Mouse (Mus musculus) embryonic stem cell, embryonic (primary cell): ENCODE results near the gene Il11ra1.

Source experiments
- CTCF ChIA-PET, 4 experiments: fragments of 300-600 bp in 2 of 4; fragments of 350-600 bp in 2 of 4; sonication (Branson Sonifier 250); formaldehyde crosslinking; loops; one replicate each; lab custom pipeline; 2022; ENCODE audit warnings: inconsistent platforms in 2 of 4; lab: Charles Lee
- POLR2A ChIA-PET, 4 experiments: fragments of 300-600 bp in 2 of 4; fragments of 350-600 bp in 2 of 4; sonication (Branson Sonifier 250); formaldehyde crosslinking; loops; one replicate each; lab custom pipeline; 2022; ENCODE audit warnings: antibody characterized with exemption in 4 of 4, inconsistent platforms in 1 of 4; lab: Charles Lee

Il11ra1 gene

DNA sequence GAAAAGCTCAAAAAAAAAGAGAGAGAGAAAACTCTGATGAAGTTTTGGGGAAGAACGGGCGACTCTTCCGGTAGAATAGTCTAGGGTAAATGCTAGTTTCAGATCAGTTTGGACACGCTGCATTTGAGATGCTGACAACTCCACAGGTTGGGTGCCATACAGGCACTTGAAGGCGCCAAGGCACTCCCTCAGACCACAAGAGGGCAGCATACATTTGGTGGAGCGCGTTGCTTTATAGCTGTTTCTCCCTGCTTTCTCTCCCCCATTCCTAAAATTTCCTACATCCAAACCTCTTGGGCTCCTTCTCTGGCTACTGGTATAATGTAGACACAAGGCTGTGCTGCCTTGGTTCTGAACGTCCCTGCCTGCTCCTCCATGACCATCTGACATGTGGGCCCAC, 14.5 kb downstream of the Il11ra1 start:
- POLR2A ChIA-PET = interaction anchor here (1.0 to 4.6 kb wide), 13 partner anchors 8 to 162 kb away, joined by 3 to 45 read pairs (median 7); partner anchors contain the start of genes Dctn3 (in 2 of the 4), Arid3c (in 1 of the 4), Fam219a (in 1 of the 4) and Galt (in 1 of the 4)
- CTCF ChIA-PET = interaction anchor here (0.6 to 4.5 kb wide), 41 partner anchors 9 to 1765 kb away, joined by 3 to 59 read pairs (median 4); partner anchors contain the start of genes Dctn3 (in 2 of the 4), Kif24 (in 2 of the 4), Nudt2 (in 2 of the 4) and AI464131 (in 1 of the 4)

DNA sequence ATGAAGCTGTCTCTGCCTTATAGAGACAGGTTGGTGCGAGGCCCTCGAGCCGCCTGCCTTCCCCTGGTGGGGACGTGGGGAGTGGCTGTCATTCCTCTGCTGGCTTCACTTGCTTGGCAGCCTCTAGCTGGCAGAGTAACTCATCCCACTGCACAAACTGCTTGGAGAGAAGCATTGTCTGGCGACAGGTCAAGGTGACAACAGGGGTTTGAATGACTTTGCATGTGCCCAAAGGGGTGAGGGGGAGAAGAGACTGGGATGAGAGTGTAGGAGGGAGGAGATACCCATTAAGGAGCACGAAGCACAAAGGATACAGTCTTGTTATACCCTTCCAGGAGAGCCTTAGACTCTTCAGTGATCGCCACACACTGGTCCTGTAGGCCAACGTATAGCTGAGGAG, 15.3 kb downstream of the Il11ra1 start:
- POLR2A ChIA-PET = interaction anchor here in 2 of 4 experiments (1.1 to 2.5 kb wide), 4 partner anchors 23 to 163 kb away, joined by 4 to 18 read pairs (median 6); partner anchors contain the start of genes Galt (in 1 of the 2) and Sigmar1 (in 1 of the 2)
- CTCF ChIA-PET = interaction anchor here (0.6 to 4.5 kb wide), 22 partner anchors 8 to 1362 kb away, joined by 3 to 59 read pairs (median 6); partner anchors contain the start of genes AI464131 (in 1 of the 4), Dctn3 (in 1 of the 4), Dnaic1 (in 1 of the 4) and Dnajb5 (in 1 of the 4)

DNA sequence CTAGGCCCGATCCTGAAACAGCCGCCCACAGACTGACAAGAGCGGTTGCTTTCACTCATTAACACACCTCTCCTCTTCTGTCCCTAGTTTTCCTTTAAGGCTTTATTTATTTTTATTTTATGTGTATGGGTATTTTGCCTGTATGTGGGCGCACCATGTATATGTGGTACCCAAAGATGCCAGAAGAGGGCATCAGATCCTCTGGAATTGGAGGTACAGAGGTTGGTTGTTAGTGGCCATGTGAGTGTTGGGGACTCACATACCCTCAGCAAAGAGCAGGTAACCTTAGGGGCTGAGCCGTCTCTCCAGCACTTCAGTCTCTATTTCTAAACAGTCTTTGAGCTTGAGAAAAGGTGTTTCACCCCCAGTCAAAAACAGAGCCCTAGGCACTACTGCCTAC, 15.8 kb downstream of the Il11ra1 start:
- CTCF ChIA-PET = interaction anchor here (0.6 to 4.5 kb wide), 11 partner anchors 8 to 208 kb away, joined by 3 to 59 read pairs (median 5); partner anchors contain the start of gene Arid3c (in 1 of the 4)
- POLR2A ChIA-PET = interaction anchor here in 2 of 4 experiments (1.1 to 1.4 kb wide), 2 partner anchors 22 to 23 kb away, joined by 3 to 5 read pairs; no protein-coding TSS in a partner anchor

DNA sequence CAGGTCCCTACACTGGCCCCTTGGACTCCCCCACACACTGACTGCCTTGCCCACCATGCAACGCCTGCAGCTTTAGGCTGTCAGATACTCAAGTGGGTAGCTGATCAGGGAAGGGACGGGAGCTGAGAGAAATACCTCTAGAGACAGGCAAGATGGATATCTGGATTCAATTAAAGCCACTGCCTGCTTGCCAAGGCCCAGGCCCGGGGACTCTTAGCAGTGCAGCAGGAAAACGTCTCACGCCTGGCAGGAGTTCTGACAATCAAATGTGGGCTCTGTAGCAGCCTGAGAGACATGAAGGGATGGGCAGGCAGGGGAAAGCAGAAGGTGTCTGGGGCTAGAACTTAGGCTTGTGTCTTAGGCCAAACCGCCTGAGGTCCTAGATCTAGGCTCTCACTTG, 17.0 kb downstream of the Il11ra1 start:
- CTCF ChIA-PET = interaction anchor here (0.6 to 4.5 kb wide), 5 partner anchors 14 to 50 kb away, joined by 3 to 59 read pairs (median 5); partner anchors contain the start of gene Arid3c (in 1 of the 4)
- POLR2A ChIA-PET = interaction anchor here in 2 of 4 experiments (1.1 to 1.4 kb wide), 2 partner anchors 10 to 21 kb away, joined by 3 to 5 read pairs; no protein-coding TSS in a partner anchor

DNA sequence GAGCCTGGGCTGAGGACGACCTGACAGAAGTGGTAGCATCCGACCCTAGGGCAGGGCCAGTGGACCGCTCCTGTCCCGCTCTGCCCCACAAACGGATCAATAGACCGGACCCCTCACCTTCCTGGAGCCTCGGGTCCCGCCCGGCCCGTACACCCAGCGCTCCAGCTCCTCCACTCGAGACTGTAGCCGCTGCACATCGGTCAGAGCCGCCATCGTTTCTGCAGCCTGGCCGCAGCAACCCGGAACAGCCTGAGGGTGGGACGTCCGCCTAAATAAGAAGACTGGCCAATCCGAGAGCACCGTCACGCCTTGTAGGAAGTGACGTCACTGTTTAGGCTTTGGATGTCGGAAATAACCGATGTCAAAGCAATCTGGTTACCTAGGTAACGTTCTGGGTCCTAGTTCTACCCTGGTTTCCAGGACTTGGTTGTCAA, 23.1 kb downstream of the Il11ra1 start, which contains the start of gene Dctn3:
Gene Dctn3, minus strand, starts transcription at position 253 of the 434 bp plus-strand sequence.
- CTCF ChIA-PET = interaction anchor here in 3 of 4 experiments (0.5 to 1.0 kb wide), 3 partner anchors 8 to 254 kb away, joined by 3 read pairs; no protein-coding TSS in a partner anchor
- POLR2A ChIA-PET = interaction anchor here in 2 of 4 experiments (0.7 to 2.4 kb wide), 8 partner anchors 9 to 154 kb away, joined by 3 to 20 read pairs (median 4); partner anchors contain the start of genes Rpp25l (in 2 of the 2), Dnaic1 (in 1 of the 2) and Fam219a (in 1 of the 2)

DNA sequence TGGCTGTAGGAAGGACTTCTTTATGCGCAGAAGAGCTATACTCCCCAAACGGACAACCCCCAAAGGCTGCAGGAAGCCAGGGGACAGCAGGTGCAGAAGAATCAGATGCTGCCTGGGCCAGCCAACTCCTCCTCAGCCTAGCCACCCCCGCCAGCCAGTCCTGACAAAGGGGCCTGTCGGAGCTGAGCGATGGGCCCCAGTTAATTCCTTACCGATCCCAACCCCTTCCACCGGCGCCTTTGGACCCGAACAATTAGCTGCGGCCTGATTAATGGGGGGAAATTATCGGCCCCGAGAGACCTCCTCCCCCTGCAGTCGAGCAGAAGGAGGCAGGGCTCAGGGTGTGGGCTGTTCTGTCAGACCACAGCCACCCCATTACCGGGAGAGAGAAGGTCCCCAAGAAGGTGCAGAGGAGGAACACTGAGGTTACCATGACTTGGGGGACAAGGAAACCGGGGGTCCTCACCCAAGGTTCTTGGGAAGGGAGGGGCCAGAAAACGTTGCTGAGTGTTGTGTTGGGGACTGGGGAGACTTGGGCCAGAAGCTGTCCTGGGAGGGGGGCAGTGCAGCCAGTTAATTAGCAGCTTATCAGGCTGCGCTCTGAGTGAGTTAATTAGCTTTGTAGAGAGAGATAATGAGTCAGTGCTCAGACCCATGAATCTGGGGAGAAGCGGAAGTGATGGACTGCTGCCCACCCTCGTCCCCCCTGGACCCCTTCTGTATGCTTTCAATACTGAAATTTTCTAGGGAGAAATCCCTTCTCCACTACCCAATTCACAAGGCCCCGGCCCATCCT, 27.2 kb downstream of the Il11ra1 start:
- ChIA-PET POLR2A (interaction anchor here in 1 of 4 experiments (0.9 to 2.0 kb wide), 5 partner anchors 10 to 20 kb away, joined by 3 to 11 read pairs (median 4); no protein-coding TSS in a partner anchor), CTCF (interaction anchor here in 2 of 4 experiments (0.5 to 3.5 kb wide), 5 partner anchors 11 to 13 kb away, joined by 3 to 13 read pairs (median 6); partner anchors contain the start of gene Rpp25l (in 1 of the 2))

DNA sequence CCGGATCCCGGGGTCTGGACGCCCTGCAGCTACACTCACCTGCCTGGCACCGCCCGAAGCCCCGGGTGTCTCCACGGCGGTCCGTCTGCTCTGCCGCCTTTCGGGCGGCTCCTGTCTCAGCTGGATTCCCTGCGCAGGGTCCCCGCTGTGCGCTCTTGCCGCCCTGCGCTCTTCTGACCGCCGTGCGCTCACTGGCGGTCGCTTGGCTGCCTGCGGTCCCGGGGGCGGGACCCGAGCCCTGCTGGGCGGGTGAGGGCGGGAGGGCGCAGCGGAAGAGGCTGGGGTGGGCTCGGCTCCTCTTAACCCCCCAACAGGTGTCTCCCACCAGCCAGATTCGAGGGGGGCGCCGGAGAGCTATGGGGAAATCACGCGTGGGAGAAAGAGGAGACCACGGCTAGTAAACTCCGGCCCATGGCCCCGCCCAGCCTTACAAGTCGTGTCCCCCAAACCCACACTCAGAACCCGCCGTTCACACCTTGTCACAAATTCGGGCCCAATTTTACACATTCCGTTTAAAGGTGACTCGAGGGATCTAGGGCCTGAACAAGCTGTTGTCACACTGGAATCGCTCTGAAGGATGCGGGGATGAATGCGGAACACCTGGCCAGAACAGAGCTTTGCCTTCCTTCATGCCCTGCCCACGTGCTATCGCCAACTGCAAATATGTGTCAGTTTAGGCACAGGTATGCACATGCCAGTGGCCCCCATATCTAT, 31.4 kb downstream of the Il11ra1 start, which contains the start of gene Arid3c:
Gene Arid3c, minus strand, starts transcription at position 91 of the 714 bp plus-strand sequence.
- ChIA-PET POLR2A (interaction anchor here in 2 of 4 experiments (0.9 to 1.9 kb wide), 8 partner anchors 10 to 24 kb away, joined by 3 to 10 read pairs (median 4); partner anchors contain the start of genes Galt (in 1 of the 2) and Rpp25l (in 1 of the 2)), CTCF (interaction anchor here in 2 of 4 experiments (0.8 to 1.6 kb wide), 7 partner anchors 9 to 24 kb away, joined by 3 to 5 read pairs (median 3); partner anchors contain the start of gene Rpp25l (in 1 of the 2))

DNA sequence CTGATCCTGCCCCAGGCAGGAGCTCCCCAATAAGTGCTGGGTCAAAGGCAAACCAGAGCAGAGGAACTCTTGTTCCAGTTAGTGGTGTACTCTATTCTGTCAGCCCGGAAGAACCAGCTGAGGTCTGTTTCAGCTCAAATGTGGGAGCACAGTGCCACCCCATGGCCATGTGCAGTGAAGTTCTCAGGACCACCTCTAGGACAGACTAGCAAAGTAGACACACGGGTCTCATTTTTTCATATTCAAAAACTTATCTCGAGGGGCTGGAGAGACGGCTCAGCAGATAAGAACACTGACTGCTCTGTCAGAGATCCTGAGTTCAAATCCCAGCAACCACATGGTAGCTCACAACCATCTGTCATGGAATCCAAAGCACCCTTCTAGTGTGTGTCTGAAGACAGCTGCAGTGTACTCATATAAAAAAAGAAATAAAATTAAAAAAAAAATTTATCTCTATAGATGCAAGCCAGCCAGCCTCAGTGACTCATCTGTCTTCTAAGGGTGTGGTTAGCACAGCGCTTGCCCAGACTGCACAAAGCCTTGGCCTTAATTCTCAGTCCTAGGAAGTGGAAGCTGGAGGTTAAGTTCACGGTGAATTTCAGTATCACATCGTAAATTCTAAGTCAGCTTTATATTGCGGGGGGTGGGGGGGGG, 37.9 kb downstream of the Il11ra1 start:
- POLR2A ChIA-PET = interaction anchor here in 3 of 4 experiments (0.6 to 6.0 kb wide), 14 partner anchors 10 to 637 kb away, joined by 3 to 45 read pairs (median 4); partner anchors contain the start of genes Rpp25l (in 2 of the 3), Dctn3 (in 1 of the 3), Dnaic1 (in 1 of the 3) and Fam219a (in 1 of the 3)
- CTCF ChIA-PET = interaction anchor here (0.5 to 3.2 kb wide), 38 partner anchors 9 to 1134 kb away, joined by 3 to 59 read pairs (median 6); partner anchors contain the start of genes Rpp25l (in 4 of the 4), Fam219a (in 2 of the 4), AI464131 (in 1 of the 4) and Dnaic1 (in 1 of the 4)

DNA sequence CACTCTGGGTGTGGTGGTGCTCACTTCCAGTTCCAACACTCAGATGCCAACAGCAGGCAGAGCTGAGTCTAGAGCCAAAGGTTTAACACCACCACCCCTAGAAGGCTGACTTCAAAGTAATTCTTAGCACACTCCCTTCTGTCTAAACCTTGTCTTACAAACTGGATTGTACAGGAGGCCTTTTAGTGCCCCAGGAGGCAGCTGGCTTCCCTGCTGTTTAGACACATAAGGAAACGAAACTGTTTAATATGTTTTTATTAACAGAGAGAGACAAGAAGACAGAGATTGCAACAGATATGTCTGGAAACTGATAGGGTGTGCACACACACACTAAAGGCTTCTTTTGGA, 38.4 kb downstream of the Il11ra1 start:
- CTCF ChIA-PET = interaction anchor here (0.7 to 3.2 kb wide), 20 partner anchors 9 to 1134 kb away, joined by 3 to 59 read pairs (median 7); partner anchors contain the start of genes Rpp25l (in 4 of the 4), Dnaic1 (in 1 of the 4) and Fam219a (in 1 of the 4)
- POLR2A ChIA-PET = interaction anchor here in 3 of 4 experiments (0.5 to 6.0 kb wide), 10 partner anchors 12 to 1823 kb away, joined by 3 to 45 read pairs (median 6); partner anchors contain the start of genes Rpp25l (in 2 of the 3), Galt (in 1 of the 3) and Sigmar1 (in 1 of the 3)

DNA sequence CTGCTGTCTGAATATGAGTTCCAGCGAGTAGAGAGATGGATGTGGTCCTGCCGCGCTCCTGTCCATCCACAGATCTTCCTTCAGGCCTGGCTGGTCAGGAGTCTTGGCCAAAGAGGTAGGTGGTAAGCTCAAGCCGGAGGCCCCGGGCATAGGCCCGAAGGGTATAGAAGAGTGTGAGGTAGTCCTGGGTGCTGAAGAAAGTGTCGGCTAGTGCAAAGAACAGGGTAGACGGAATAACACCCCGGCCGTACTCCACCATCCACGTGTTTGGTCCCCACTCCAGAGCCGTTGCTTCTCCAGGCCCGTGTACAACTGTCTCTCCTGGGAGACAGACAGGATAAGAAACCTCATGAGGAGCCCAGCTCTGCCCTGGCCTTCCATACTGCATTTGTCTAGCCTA, 39.5 kb downstream of the Il11ra1 start:
- CTCF ChIA-PET = interaction anchor here (0.5 to 3.2 kb wide), 7 partner anchors 12 to 490 kb away, joined by 3 to 59 read pairs (median 4); partner anchors contain the start of gene Rpp25l (in 1 of the 4)
- POLR2A ChIA-PET = interaction anchor here in 3 of 4 experiments (0.6 to 6.0 kb wide), 10 partner anchors 11 to 1822 kb away, joined by 3 to 45 read pairs (median 8); partner anchors contain the start of genes Rpp25l (in 2 of the 3), Galt (in 1 of the 3) and Sigmar1 (in 1 of the 3)

DNA sequence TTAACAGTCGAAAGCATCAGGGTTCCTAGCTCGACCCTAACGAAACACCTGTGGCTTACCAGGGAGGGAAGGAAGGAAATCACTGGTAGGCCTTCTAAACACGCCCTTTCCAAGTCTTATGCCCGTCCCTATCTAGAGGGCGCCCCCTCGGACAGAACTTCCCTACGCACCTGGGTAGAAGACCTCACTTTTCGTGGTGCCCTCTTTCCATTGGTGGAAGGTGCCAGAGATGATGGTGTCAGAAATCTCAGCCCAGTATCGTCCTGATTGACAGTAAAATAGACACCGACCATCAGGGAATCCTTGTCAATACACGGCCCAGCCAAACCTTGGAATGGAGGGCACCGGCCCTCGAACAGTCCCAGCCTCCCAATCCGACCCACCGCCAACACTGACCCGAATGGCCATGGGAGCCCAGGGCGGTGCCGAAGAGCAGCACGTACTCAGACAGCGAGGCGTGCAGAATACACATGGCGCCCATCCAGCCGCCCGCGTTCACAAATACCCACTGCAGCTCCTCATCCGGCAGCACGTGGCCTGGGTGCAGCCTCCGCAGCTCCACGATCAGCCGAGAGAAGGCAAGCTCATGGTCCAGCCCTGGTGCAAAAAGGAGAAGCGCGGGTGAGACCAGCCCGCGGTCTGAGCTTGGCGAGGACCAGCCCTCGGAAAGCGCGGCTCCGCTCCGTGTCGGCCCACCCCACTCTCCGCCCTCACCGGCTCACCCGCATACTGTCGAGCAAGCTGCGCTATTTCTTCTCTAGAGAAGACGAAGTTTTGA, 40.8 kb downstream of the Il11ra1 start:
- CTCF ChIA-PET = interaction anchor here in 3 of 4 experiments (0.6 to 1.9 kb wide), 15 partner anchors 9 to 236 kb away, joined by 3 to 7 read pairs (median 3); partner anchors contain the start of genes Galt (in 2 of the 3), Sigmar1 (in 2 of the 3), Arid3c (in 1 of the 3) and Dnaic1 (in 1 of the 3)
- POLR2A ChIA-PET = interaction anchor here in 3 of 4 experiments (0.8 to 6.0 kb wide), 23 partner anchors 9 to 606 kb away, joined by 3 to 45 read pairs (median 4); partner anchors contain the start of genes Arid3c (in 2 of the 3), Galt (in 2 of the 3), Rpp25l (in 2 of the 3) and Sigmar1 (in 2 of the 3)

DNA sequence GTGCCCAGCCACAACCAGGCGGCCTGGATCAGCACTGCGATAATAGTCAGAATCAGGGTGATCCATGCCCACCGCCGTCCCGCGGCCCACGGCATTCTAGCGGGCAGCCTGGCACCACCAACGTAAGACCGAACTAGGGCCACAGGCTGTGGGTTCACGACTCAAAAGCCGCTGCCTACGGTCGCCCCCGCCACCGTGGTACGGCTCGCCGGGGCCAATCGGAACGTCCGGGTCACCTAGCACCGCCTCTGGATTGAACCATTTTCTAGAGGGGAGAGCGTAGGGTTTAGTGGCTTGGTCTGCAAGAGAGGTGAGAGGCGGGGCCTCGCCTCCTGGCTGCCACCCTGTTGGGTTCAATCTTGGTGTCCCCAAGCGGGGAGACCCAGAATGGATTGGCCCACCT, 41.4 kb downstream of the Il11ra1 start:
- CTCF ChIA-PET = interaction anchor here in 3 of 4 experiments (0.6 to 1.9 kb wide), 14 partner anchors 9 to 237 kb away, joined by 3 to 7 read pairs (median 4); partner anchors contain the start of genes Galt (in 2 of the 3), Sigmar1 (in 2 of the 3), Arid3c (in 1 of the 3) and Dnaic1 (in 1 of the 3)
- POLR2A ChIA-PET = interaction anchor here in 3 of 4 experiments (0.7 to 6.0 kb wide), 26 partner anchors 10 to 606 kb away, joined by 3 to 45 read pairs (median 4); partner anchors contain the start of genes Arid3c (in 2 of the 3), Galt (in 2 of the 3), Rpp25l (in 2 of the 3) and Sigmar1 (in 2 of the 3)

DNA sequence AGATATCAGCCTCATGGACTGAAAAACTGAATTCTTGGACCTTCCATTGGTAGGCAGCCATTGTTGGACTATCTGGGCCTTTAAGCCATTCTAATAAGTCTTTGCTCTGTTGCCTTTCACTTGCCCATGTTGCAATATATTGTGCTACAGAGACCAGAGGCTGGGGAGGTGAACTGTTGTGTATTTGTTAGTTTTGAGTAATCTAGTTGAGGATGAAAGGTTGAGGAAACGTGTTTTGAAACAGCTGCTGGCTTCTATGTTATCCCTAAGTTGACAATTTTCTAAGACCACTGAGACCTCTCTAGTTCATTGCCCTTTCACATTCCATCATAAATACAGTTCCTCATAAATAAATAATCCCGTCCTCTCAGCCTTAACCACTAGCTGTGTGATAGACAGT, 44.3 kb downstream of the Il11ra1 start:
- CTCF ChIA-PET = no interaction called here
- POLR2A ChIA-PET = interaction anchor here in 1 of 4 experiments (1.3 kb wide), 1 partner anchor 11 kb away, joined by 3 read pairs; the partner anchor contains the start of gene Galt

DNA sequence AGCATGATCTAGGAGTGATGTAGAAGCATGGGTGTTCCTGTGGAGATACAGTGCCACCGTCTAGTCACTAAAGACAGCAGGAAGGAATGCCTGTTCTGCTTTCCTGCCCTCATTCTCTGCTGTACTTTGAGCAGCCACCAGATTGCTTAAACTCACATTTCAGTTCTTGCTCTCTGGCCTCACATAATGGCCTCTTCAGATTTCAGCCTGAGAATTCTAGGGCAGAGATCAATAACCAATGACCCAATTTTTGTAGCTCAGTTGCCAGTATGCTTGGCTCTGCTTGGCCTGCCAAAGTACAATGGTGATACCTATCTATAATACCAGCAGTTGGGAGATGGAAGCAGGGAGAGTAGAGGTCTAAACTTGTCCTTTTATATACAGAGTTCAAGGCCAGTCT, 45.2 kb downstream of the Il11ra1 start:
- CTCF ChIA-PET = interaction anchor here in 2 of 4 experiments (0.6 to 0.7 kb wide), 2 partner anchors 239 to 241 kb away, joined by 3 to 6 read pairs; no protein-coding TSS in a partner anchor
- POLR2A ChIA-PET = interaction anchor here in 1 of 4 experiments (1.3 kb wide), 1 partner anchor 10 kb away, joined by 3 read pairs; the partner anchor contains the start of gene Galt
